Mouse (Mus musculus) MEL (cell line): Measurements from ENCODE around the gene Tiam1. TPM values are rescaled to one million over a fixed set of nuclear protein-coding genes. Genes with fewer than 3 reads are reported as not detected.

Experiments
- DNase-seq: peaks from one replicate; pipeline ENCODE4 v3.0.0; 2011; ENCODE audit warnings: low read depth, low spot score
- H3K27ac ChIP-seq: 2 replicates; pipeline ENCODE4 v1.5.1; 2012; ENCODE audit warnings: low read depth, mild to moderate bottlenecking, control low read depth, low read length, moderate library complexity; ENCODE audit not compliant: control insufficient read depth
- H3K27me3 ChIP-seq, 2 experiments: fragments of 150-350 bp in 1 of 2; sonication (generic) in 1 of 2; 2 replicates each; pipeline ENCODE4 v1.6.1; 2012; ENCODE audit warnings: low read length in 2 of 2, mild to moderate bottlenecking in 2 of 2, improper control_type of control experiment in 1 of 2, moderate library complexity in 1 of 2; ENCODE audit not compliant: insufficient read depth in 2 of 2, control insufficient read depth in 1 of 2
- H3K36me3 ChIP-seq, 2 experiments: 2 replicates each; pipeline ENCODE4 v1.6.1; 2012 to 2014; ENCODE audit warnings: low read length in 2 of 2, improper control_type of control experiment in 1 of 2, inconsistent platforms in 1 of 2, mild to moderate bottlenecking in 1 of 2; ENCODE audit not compliant: insufficient read depth in 2 of 2, control insufficient read depth in 1 of 2
- H3K4me1 ChIP-seq, 2 experiments: fragments of 150-350 bp in 1 of 2; sonication (generic) in 1 of 2; 2 replicates each; pipeline ENCODE4 v1.6.1; 2012; ENCODE audit warnings: low read length in 2 of 2, improper control_type of control experiment in 1 of 2, mild to moderate bottlenecking in 1 of 2; ENCODE audit not compliant: insufficient read depth in 2 of 2, control insufficient read depth in 1 of 2
- H3K4me3 ChIP-seq, 2 experiments: fragments of 150-350 bp in 1 of 2; sonication (generic) in 1 of 2; 2 replicates each; pipeline ENCODE4 v1.5.1; 2012; ENCODE audit warnings: low read depth in 2 of 2, low read length in 2 of 2, mild to moderate bottlenecking in 2 of 2, moderate library complexity in 2 of 2, control low read depth in 1 of 2, improper control_type of control experiment in 1 of 2; ENCODE audit not compliant: control insufficient read depth in 1 of 2, insufficient read depth in 1 of 2
- H3K79me2 ChIP-seq: 2 replicates; pipeline ENCODE4 v1.6.1; 2012; ENCODE audit warnings: mild to moderate bottlenecking, low read length, moderate library complexity; ENCODE audit not compliant: control insufficient read depth, poor library complexity, insufficient read depth
- H3K9ac ChIP-seq: 2 replicates; pipeline ENCODE4 v1.6.1; 2012; ENCODE audit warnings: low read depth, mild to moderate bottlenecking, control low read depth, low read length, moderate library complexity; ENCODE audit not compliant: control insufficient read depth, poor library complexity, severe bottlenecking
- H3K9me3 ChIP-seq: fragments of 150-350 bp; sonication (generic); replicated peaks from 2 replicates; pipeline ENCODE4 v1.6.1; 2012; ENCODE audit warnings: mild to moderate bottlenecking, low read length, improper control_type of control experiment, moderate library complexity; ENCODE audit not compliant: insufficient read depth
- CHD2 ChIP-seq: IDR thresholded peaks from 2 replicates; pipeline ENCODE4 v1.6.1; 2011; ENCODE audit warnings: low read length, improper control_type of control experiment
- E2F4 ChIP-seq: IDR thresholded peaks from 2 replicates; pipeline ENCODE4 v1.6.1; 2011; ENCODE audit warnings: low read depth, low read length, improper control_type of control experiment, borderline replicate concordance
- ELF1 ChIP-seq: IDR thresholded peaks from 2 replicates; pipeline ENCODE4 v1.6.1; 2014; ENCODE audit warnings: low read depth, mild to moderate bottlenecking, inconsistent platforms, low read length, improper control_type of control experiment, moderate library complexity
- EP300 ChIP-seq, 2 experiments: IDR thresholded peaks; 2 replicates each; pipeline ENCODE4 v1.6.1; 2011; ENCODE audit warnings: improper control_type of control experiment in 2 of 2, low read length in 2 of 2, low read depth in 1 of 2, mild to moderate bottlenecking in 1 of 2
- GATA1 ChIP-seq: IDR thresholded peaks from 2 replicates; pipeline ENCODE4 v1.6.1; 2011; ENCODE audit warnings: low read depth, low read length, improper control_type of control experiment
- MEF2A ChIP-seq: IDR thresholded peaks from 2 replicates; pipeline ENCODE4 v1.6.1; 2014; ENCODE audit warnings: low read depth, mild to moderate bottlenecking, inconsistent platforms, low read length, improper control_type of control experiment; ENCODE audit not compliant: poor library complexity, insufficient replicate concordance, severe bottlenecking; ENCODE audit errors: extremely low read depth
- MYC ChIP-seq: IDR thresholded peaks from 2 replicates; pipeline ENCODE4 v1.6.1; 2011; ENCODE audit warnings: low read depth, mild to moderate bottlenecking, low read length, improper control_type of control experiment, moderate library complexity
- NELFE ChIP-seq: IDR thresholded peaks from 2 replicates; pipeline ENCODE4 v1.6.1; 2011; ENCODE audit warnings: low read depth, low read length, improper control_type of control experiment
- RAD21 ChIP-seq: IDR thresholded peaks from 2 replicates; pipeline ENCODE4 v1.6.1; 2011; ENCODE audit warnings: mild to moderate bottlenecking, low read depth, low read length, improper control_type of control experiment
- TAL1 ChIP-seq: IDR thresholded peaks from 2 replicates; pipeline ENCODE4 v1.6.1; 2012; ENCODE audit warnings: mild to moderate bottlenecking, inconsistent platforms, low read length, moderate library complexity, mixed read lengths
- TBP ChIP-seq: IDR thresholded peaks from 2 replicates; pipeline ENCODE4 v1.8.0; 2011; ENCODE audit warnings: low read depth, low read length, improper control_type of control experiment
- ZNF384 ChIP-seq: IDR thresholded peaks from 2 replicates; pipeline ENCODE4 v1.6.1; 2012; ENCODE audit warnings: low read depth, mild to moderate bottlenecking, inconsistent platforms, low read length, improper control_type of control experiment
- polyA plus RNA-seq, 2 experiments: library from polyadenylated mRNA; stranded (reverse) in 1 of 2; unstranded in 1 of 2; fragments of >175 nt in 1 of 2; fragments of >200 nt in 1 of 2; gene quantifications; 2 replicates each; pipeline versions ENCODE4 v1.2.1 to v1.2.4; 2012; ENCODE audit warnings: low replicate concordance in 2 of 2, low read depth in 1 of 2; ENCODE audit not compliant: insufficient read length in 2 of 2, insufficient read depth in 1 of 2, missing spikeins in 1 of 2
- total RNA-seq: library from RNA; depleted of rRNA; stranded (reverse); fragments of 300-350 nt; gene quantifications from 2 replicates; pipeline ENCODE4 v1.2.3, GENCODE M21; 2012

Gene Tiam1
- total and polyA plus RNA-seq, 3 experiments, result 15.0 to 23.9 (median 19.9) TPM

DNA sequence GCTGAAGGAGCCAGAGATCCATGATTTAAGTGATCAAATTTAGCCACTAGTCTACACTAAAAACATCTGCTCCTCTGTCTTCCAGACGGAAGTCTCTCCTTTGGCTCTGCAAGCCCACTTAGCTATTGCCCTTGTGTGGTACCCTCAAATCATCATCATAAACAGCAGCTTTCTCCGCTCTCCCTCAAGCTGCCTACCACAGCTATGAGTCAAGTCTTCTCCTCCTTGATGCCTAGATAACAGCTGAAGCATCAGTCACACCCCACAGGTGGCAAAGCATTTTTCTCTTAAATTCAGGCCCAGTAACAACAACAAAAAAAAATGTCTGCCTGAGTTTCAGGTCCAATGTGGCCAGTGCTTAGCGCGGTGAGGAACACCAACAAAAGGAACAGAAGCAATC lies 150.1 kb downstream of the Tiam1 start:
- Histone ChIP-seq H3K27me3 (no peaks in the 10 kb centered on the region), H3K36me3 (peaks cover 0 to 41% of the 10 kb centered on the region in 2 experiments; a peak in 2 of 4 replicates), H3K4me3 (peak overlapping the region; percentile 24 to 42), H3K79me2 (no peaks in the 10 kb centered on the region; the same call in 1 of the 2 replicates), H3K9ac (peak overlapping the region; percentile 53), H3K27ac (peak overlapping the region; percentile 96), H3K9me3 (no peaks in the 10 kb centered on the region), H3K4me1 (peaks cover 7 to 44% of the 10 kb centered on the region in 2 experiments)
- DNase-seq, result no peak
- TF ChIP-seq ELF1, result no peak
- no peak for TF ChIP-seq MEF2A
- TF ChIP-seq EP300 (IDR thresholded peaks at IDR 0.05; ENCODE audit: low read depth in 1 of 2, low read length in 2 of 2), result 0 out of 4 replicates have a peak, but pooled peaks of 1 of the 2 experiments have one; percentile 33
- peak; percentile 42; the same call in 1 of the 2 replicates for TF ChIP-seq GATA1

- peak; percentile 26 for DNase-seq
- Histone ChIP-seq H3K27ac (no peak overlapping the region), H3K9ac (no peak overlapping the region), H3K4me3 (no peak overlapping the region), H3K4me1 (peaks cover 7 to 50% of the 10 kb centered on the region in 2 experiments), H3K36me3 (peaks cover 0 to 45% of the 10 kb centered on the region in 2 experiments; a peak in 2 of 4 replicates), H3K27me3 (no peaks in the 10 kb centered on the region), H3K9me3 (no peaks in the 10 kb centered on the region), H3K79me2 (no peaks in the 10 kb centered on the region; the same call in 1 of the 2 replicates)
- peak; percentile 26; the same call in 1 of the 2 replicates for TF ChIP-seq GATA1
- TF ChIP-seq E2F4, result no peak
- no peak for TF ChIP-seq CHD2
- TF ChIP-seq RAD21, result no peak
- no peak for TF ChIP-seq TBP
- TF ChIP-seq ELF1, result no peak
- 0 out of 4 replicates have a peak, but pooled peaks of 1 of the 2 experiments have one; percentile 42 for TF ChIP-seq EP300 (IDR thresholded peaks at IDR 0.05; ENCODE audit: low read depth in 1 of 2, low read length in 2 of 2)
- no peak for TF ChIP-seq NELFE
- TF ChIP-seq TAL1, result peak; percentile 55
- no peak for TF ChIP-seq MYC
- TF ChIP-seq ZNF384, result no peak
These were observed 151.8 kb downstream of the Tiam1 start for GRCm38 (mm10) chr16:89991701-89992152.
